Mouse (Mus musculus): ENCODE measurements around the gene Apobec2. TPM values are rescaled to one million over a fixed set of nuclear protein-coding genes. Genes with fewer than 3 reads are reported as not detected.
"Not testable (repeated sequence)": the region's sequence is repeated elsewhere in the genome, so short reads cannot be mapped to it uniquely, and the experiment has no call there.

Apobec2 gene
- 122 TPM for polyA plus RNA-seq (2012; fragmentation: generic; extraction: Trizol)

GRCm38 (mm10) chr17:48432158-48432980 lies at the start of gene Apobec2:
Apobec2 (minus strand) TSS chr17:48432930.
- Histone ChIP-seq H3K4me3 (peak within 1 kb of the TSS; percentile 21), H3K27me3 (ENCODE audit: control insufficient read depth, insufficient read depth, insufficient read length) (no peaks in the 10 kb centered on the region), H3K4me2 (ENCODE audit: low read depth) (peak within 1 kb of the TSS; percentile 69), H3K36me3 (ENCODE audit: control insufficient read depth, insufficient read depth) (no peaks in the 10 kb centered on the region), H3K79me2 (ENCODE audit: control insufficient read depth, insufficient read depth) (peaks cover 8% of the 10 kb centered on the region), H3ac (ENCODE audit: control insufficient read depth, insufficient read length) (no peak within 1 kb of the TSS)
- peak; percentile 38 for TF ChIP-seq POLR2AphosphoS2 (IDR thresholded peaks at IDR 0.05; ENCODE audit: insufficient read length, low read depth)
- TF ChIP-seq POLR2A (IDR thresholded peaks at IDR 0.05; ENCODE audit: insufficient read length, low read depth): peak; percentile 72
- TF ChIP-seq TCF12 (IDR thresholded peaks at IDR 0.05; ENCODE audit: insufficient read depth, poor library complexity, severe bottlenecking): peak; percentile 18
- TF ChIP-seq MYOG (IDR thresholded peaks at IDR 0.05; ENCODE audit: control insufficient read depth in 1 of 3, insufficient read depth in 1 of 3, insufficient read length in 2 of 3, low read depth in 2 of 3): peak; percentile 36 to 91 (median 64)
- peak; percentile 26 to 76 (median 61) for TF ChIP-seq MYOD1 (IDR thresholded peaks at IDR 0.05; ENCODE audit: control insufficient read depth in 1 of 3, insufficient read length in 2 of 3, low read depth in 2 of 3)
- no peak for TF ChIP-seq TCF3 (IDR thresholded peaks at IDR 0.05; ENCODE audit: insufficient read length, low read depth)
- TF ChIP-seq E2F4 (IDR thresholded peaks at IDR 0.05; ENCODE audit: insufficient read depth): no peak

- Histone ChIP-seq H3K36me3 (ENCODE audit: control insufficient read depth, insufficient read depth) (no peaks in the 10 kb centered on the region), H3K27me3 (ENCODE audit: control insufficient read depth, insufficient read depth, insufficient read length) (no peaks in the 10 kb centered on the region), H3ac (ENCODE audit: control insufficient read depth, insufficient read length) (no peak overlapping the region), H3K79me2 (ENCODE audit: control insufficient read depth, insufficient read depth) (no peaks in the 10 kb centered on the region), H3K4me2 (ENCODE audit: low read depth) (no peak overlapping the region), H3K4me3 (no peak overlapping the region)
- TF ChIP-seq CEBPB (IDR thresholded peaks at IDR 0.05; ENCODE audit: insufficient read depth, poor library complexity, severe bottlenecking) (no peak), REST (IDR thresholded peaks at IDR 0.05; ENCODE audit: insufficient read depth, insufficient read length) (no peak), POLR2A (IDR thresholded peaks at IDR 0.05; ENCODE audit: insufficient read length, low read depth) (no peak), TCF3 (IDR thresholded peaks at IDR 0.05; ENCODE audit: insufficient read length, low read depth) (no peak), MAX (IDR thresholded peaks at IDR 0.05; ENCODE audit: low read depth) (no peak), POLR2AphosphoS2 (IDR thresholded peaks at IDR 0.05; ENCODE audit: insufficient read length, low read depth) (no peak), MYOG (IDR thresholded peaks at IDR 0.05; ENCODE audit: control insufficient read depth in 1 of 3, insufficient read depth in 1 of 3, insufficient read length in 2 of 3, low read depth in 2 of 3) (no peak), E2F4 (IDR thresholded peaks at IDR 0.05; ENCODE audit: insufficient read depth) (no peak), TCF12 (IDR thresholded peaks at IDR 0.05; ENCODE audit: insufficient read depth, poor library complexity, severe bottlenecking) (no peak), USF1 (IDR thresholded peaks at IDR 0.05; ENCODE audit: low read depth) (no peak), MYOD1 (IDR thresholded peaks at IDR 0.05; ENCODE audit: control insufficient read depth in 1 of 3, insufficient read length in 2 of 3, low read depth in 2 of 3) (no peak), SRF (IDR thresholded peaks at IDR 0.05; ENCODE audit: control insufficient read depth, insufficient read length, low read depth) (no peak)
Observed at GRCm38 (mm10) chr17:48479952-48480351, 47.2 kb upstream of the Apobec2 start.

- TF ChIP-seq REST (IDR thresholded peaks at IDR 0.05; ENCODE audit: insufficient read depth, insufficient read length) (no peak), MYOD1 (IDR thresholded peaks at IDR 0.05; ENCODE audit: control insufficient read depth in 1 of 3, insufficient read length in 2 of 3, low read depth in 2 of 3) (no peak), SRF (IDR thresholded peaks at IDR 0.05; ENCODE audit: control insufficient read depth, insufficient read length, low read depth) (no peak), MAX (IDR thresholded peaks at IDR 0.05; ENCODE audit: low read depth) (no peak), TCF3 (IDR thresholded peaks at IDR 0.05; ENCODE audit: insufficient read length, low read depth) (no peak), CEBPB (IDR thresholded peaks at IDR 0.05; ENCODE audit: insufficient read depth, poor library complexity, severe bottlenecking) (no peak), USF1 (IDR thresholded peaks at IDR 0.05; ENCODE audit: low read depth) (no peak), POLR2A (IDR thresholded peaks at IDR 0.05; ENCODE audit: insufficient read length, low read depth) (no peak), TCF12 (IDR thresholded peaks at IDR 0.05; ENCODE audit: insufficient read depth, poor library complexity, severe bottlenecking) (no peak), E2F4 (IDR thresholded peaks at IDR 0.05; ENCODE audit: insufficient read depth) (no peak), POLR2AphosphoS2 (IDR thresholded peaks at IDR 0.05; ENCODE audit: insufficient read length, low read depth) (no peak), MYOG (IDR thresholded peaks at IDR 0.05; ENCODE audit: control insufficient read depth in 1 of 3, insufficient read depth in 1 of 3, insufficient read length in 2 of 3, low read depth in 2 of 3) (no peak)
- no peak overlapping the region for H3ac ChIP-seq (ENCODE audit: control insufficient read depth, insufficient read length)
- no peaks in the 10 kb centered on the region for H3K27me3 ChIP-seq (ENCODE audit: control insufficient read depth, insufficient read depth, insufficient read length)
- no peaks in the 10 kb centered on the region for H3K36me3 ChIP-seq (ENCODE audit: control insufficient read depth, insufficient read depth)
- no peaks in the 10 kb centered on the region for H3K79me2 ChIP-seq (ENCODE audit: control insufficient read depth, insufficient read depth)
- no peak overlapping the region for H3K4me2 ChIP-seq (ENCODE audit: low read depth)
- H3K4me3 ChIP-seq: no peak overlapping the region
Observed at GRCm38 (mm10) chr17:48475444-48475843, 42.7 kb upstream of the Apobec2 start.

GRCm38 (mm10) chr17:48474282-48474681 lies 41.6 kb upstream of the Apobec2 start:
- H3K79me2 ChIP-seq (ENCODE audit: control insufficient read depth, insufficient read depth); H3K27me3 ChIP-seq (ENCODE audit: control insufficient read depth, insufficient read depth, insufficient read length); H3K4me2 ChIP-seq (ENCODE audit: low read depth); H3ac ChIP-seq (ENCODE audit: control insufficient read depth, insufficient read length); H3K4me3 ChIP-seq; H3K36me3 ChIP-seq (ENCODE audit: control insufficient read depth, insufficient read depth): not testable (repeated sequence)

All from myocyte (in vitro differentiated cells).